Mouse (Mus musculus) gastrocnemius, postnatal 4 days (tissue): ENCODE results near the gene Ufsp1. TPM values are rescaled to one million over a fixed set of nuclear protein-coding genes. Genes with fewer than 3 reads are reported as not detected.
"Not testable (repeated sequence)": the region's sequence is repeated elsewhere in the genome, so short reads cannot be mapped to it uniquely, and the experiment has no call there.

ENCODE experiments used
- DNase-seq, 2 experiments: peaks; one replicate each; pipeline ENCODE4 v3.0.0; 2021 to 2022; ENCODE audit warnings: low spot score in 2 of 2, mixed read lengths in 2 of 2
- long read RNA-seq, 2 experiments: library from polyadenylated mRNA; stranded (forward); transcript quantifications; one replicate each; pipeline ENCODE4 v2.0.0; 2021
- total RNA-seq, 2 experiments: library from RNA; stranded (reverse); gene quantifications; 2 replicates each; pipeline ENCODE4 v1.2.3; 2021

Ufsp1 gene
- total RNA-seq = 10 to 100 TPM; 47.7 to 51.2 TPM
- long read RNA-seq, experiment 1, transcript Ufsp1-201 (1 exons, 1,037 nt) = major isoform, 14 of 14 reads
- long read RNA-seq, experiment 1, partial matches to known transcripts = 0 of 14 reads
- long read RNA-seq, experiment 1, other reads (novel, unspliced or antisense) = 0 of 14 reads
- long read RNA-seq, experiment 2, transcript Ufsp1-201 (1 exons, 1,037 nt) = major isoform, 12 of 12 reads
- long read RNA-seq, experiment 2, partial matches to known transcripts = 0 of 12 reads
- long read RNA-seq, experiment 2, other reads (novel, unspliced or antisense) = 0 of 12 reads

DNA sequence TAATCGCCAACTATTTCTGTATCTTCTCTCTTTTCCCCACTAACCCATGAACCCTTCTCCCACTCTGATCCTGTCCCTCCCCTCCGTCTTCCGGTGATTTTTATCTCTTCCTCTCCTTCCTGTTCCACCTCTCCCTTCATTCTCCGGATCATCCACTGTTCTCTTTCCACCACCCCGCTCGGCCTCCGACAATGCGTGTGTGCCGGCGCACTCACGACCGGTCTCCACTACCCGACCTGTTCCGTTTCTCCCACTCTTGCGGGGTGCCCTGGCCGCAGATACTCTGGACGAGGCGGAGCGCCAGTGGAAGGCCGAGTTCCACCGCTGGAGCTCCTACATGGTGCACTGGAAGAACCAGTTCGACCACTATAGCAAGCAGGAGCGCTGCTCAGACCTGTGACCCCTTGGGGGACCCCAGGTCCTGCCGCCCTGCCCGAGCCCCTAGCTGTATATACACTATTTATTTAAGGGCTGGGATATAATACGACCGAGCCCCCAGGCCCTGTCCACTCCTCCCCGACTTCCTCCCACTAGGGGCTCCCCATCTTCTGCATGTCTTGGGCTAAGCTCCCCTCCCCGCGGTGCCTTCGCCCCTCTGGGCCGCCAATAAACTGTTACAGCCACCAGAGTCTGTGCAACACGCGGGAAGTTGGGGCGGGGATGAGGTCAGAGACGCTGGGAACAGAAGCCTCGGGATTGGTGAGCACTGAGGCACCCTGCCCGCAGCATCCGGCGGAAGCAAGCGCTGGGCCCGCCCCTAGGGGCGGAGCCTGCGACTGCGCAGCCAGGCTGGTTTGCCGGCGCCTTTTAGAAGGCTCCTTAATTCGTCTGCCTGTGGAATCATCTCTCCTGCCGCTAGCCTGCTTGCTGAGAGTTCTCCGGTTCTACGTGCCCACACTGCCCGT is at the start of gene Ufsp1:
Gene Ufsp1 (plus strand): TSS at position 791 of the 905 bp plus-strand sequence.
- peak; percentile 88 to 96 for DNase-seq

- no peak for DNase-seq
Observed at GRCm38 (mm10) chr5:137263897-137264720, 30.3 kb upstream of the Ufsp1 start.

- DNase-seq = no peak
Observed at GRCm38 (mm10) chr5:137264787-137265186, 29.6 kb upstream of the Ufsp1 start.

DNA sequence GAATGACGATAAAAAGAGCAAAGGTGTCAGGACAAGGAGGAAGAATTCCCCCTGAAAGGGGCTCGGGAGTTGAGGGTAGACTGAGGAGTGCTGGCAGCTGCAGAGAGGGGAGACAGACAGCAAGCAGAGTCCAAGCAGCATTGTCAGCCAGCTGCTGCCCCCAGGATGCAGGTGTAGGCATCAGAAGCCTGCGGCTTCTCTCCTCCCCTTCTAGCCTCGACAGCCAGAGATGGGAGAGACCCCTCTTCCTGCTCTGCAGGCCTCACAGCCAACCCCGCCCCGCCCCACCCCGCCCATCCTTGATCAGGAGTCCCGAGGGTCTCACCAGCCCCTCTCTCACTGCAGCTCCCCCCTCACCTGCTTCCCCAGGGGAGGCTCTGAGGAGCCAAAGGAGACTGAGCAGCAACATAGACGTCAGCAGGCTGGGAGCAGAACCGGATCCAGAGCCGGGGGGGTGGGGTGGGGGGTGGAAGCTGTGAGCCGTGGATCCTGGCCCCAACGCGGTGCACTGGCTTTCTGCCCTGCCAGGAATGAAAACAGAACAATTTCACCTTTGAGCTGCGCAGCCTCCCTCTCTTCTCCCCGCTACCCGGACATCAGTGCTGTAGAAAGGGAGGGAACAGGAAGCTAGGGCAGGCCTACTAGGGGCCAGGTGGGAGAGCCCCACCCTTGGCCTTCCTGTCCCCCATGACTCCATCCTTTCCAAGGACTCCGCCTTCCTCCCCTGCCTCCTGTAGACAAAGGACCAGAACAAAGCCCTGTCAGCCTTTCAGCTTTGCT is 26.1 kb upstream of the Ufsp1 start:
- DNase-seq = no peak

DNA sequence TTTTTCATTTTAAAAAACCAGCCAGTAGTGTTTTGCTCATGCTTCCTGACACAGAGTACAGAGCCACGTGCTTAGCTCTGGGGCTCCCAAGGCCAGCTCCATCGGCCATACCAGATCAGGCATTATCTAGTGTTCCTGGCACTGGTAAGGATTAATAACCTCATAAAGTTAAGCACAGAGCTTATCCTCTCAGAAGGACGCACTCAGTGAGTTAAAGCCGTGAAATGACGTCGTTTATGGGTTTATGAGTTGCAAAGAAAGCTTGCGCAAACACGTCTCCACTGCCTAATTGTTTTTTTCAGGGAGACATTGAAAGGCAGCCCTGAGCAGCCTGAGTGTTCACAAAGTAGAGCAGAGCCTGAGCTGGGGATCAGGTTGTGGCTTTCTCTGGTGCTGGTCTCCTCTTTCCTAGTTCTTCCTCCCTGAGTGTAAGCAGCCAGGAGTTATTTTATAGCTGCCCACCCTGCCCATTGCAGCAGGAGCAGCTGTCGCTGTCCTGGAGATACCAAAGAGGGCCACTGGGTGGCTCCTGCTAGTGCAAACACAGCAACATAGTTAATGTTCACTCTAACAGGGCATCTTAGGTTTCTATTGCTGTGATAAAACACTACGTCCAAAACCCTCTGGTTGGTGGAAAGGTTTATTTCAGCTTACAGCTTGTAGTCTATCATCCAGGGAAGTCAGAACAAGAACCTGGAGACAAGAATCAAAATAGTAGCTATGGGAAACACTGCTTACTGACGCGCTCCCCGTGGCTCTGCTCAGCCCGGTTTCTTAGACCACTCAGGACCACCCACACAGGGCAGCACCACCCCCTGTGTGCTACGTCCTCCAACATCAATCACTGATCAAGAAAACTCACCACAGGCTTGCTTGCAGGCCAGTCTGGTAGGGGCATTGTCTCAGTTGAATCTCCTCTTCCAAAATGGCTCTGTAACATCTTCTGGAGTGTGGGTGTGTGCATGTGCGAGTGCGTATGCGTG is 16.8 kb upstream of the Ufsp1 start:
- DNase-seq = no peak

- DNase-seq = not testable (repeated sequence)
Observed at GRCm38 (mm10) chr5:137284411-137284810, 10.0 kb upstream of the Ufsp1 start.

DNA sequence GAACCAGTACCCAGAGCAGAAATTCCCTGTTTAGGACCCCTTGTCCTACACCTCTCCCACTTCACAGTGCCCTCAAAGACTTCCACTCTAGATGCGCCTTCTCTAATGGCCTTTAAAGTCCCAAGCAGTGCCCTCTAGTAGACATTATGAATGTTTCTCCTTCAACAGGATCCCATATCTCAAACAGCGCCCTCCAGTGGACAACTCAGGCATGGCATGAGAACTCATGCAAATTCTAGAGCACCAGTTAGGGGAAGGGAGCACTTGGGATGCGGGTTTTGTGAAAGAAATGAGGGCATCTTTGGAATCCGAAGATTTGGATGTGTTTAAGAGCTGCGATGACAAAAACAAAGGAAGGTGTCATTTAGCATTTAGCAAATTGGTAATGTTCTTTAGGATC is 9.4 kb upstream of the Ufsp1 start:
- no peak for DNase-seq

GRCm38 (mm10) chr5:137285986-137286385 is 8.4 kb upstream of the Ufsp1 start:
- no peak for DNase-seq

DNA sequence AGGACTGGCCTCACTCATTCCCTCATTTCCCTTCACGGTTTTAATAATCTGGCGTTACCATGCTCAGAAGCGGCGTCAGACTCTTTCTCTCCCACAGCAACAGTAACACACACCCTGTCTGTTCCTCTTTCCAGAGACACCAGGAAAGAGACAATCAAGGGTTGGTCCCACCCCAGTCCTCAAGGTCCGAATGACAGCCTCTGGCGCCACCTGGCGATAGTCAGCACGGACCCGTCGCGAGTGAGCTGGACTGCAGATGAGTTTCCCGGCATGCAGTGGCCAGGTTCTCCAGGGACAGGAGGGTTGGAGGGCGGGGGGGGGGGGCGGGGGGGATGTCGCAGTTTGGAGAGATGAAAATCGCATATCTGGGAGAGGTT is 7.8 kb upstream of the Ufsp1 start:
- DNase-seq = peak; percentile 76 to 91

GRCm38 (mm10) chr5:137287032-137287952 is 7.1 kb upstream of the Ufsp1 start, which contains the start of gene Ache:
Gene Ache (plus strand): TSS chr5:137287519.
- no peak for DNase-seq

DNA sequence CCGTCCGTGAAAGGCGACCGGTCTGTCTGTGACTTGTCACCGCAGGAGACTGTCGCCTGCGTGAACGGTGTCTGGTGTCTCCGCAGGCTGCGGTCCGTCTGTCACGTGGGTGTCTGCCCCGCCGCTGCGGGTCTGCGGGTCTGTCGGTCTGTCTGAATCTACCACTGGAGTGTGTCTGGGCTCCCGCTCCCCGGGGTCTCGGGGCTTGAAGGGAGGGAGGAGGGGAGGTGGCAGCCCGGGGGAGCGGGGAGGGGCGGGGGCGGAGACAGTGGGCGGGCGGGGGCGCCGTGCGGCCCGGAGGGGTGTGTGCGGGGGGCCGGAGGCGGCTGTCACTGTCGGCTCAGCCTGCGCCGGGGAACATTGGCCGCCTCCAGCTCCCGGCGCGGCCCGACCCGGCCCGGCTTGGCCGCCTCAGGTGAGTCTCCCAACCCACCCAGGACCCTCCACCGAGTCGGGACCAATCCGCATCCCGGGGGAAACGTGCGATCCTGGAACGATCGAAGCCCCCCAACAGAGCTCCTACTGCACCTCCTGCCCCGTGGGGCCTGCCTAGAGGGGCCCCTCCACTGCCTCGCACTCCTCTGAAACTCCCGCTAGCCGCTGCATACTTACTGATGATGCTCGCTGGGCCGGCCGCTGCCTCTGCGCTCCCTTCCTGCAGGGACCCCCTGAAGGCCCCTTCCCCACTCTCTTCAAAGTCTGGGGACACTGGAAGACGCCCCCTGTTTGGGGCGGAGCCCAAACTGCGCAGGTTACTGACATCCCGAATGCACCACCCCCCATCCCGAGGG is 6.3 kb upstream of the Ufsp1 start:
- no peak for DNase-seq

DNA sequence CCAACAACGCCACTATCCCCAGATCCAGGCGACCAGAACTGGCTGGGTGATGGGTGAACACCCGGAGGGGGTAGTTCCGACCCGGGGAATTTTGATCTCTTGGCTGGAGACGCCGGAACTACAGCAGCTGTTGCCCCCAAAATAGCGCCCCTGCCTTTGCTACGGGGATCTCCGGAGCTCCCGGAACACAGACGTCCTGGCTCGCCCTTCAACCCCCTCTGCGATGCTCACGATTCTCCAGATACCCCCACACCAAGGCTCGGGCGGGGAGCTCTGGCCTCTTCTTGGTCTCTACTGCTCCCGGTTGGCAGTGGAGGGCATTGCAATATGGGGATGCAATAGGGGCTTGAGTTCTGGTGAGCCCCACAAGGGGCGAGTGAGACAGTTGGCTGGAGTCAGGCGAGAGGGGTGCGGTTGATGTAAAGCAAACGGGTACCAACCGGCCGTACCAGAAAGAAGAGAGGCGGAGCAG is 5.4 kb upstream of the Ufsp1 start:
- DNase-seq = peak in 1 of 2 experiments; percentile 47

- DNase-seq = no peak
Observed at GRCm38 (mm10) chr5:137289591-137290365, 4.7 kb upstream of the Ufsp1 start.

GRCm38 (mm10) chr5:137290677-137291076 is 3.8 kb upstream of the Ufsp1 start:
- peak in 1 of 2 experiments; percentile 63 for DNase-seq

DNA sequence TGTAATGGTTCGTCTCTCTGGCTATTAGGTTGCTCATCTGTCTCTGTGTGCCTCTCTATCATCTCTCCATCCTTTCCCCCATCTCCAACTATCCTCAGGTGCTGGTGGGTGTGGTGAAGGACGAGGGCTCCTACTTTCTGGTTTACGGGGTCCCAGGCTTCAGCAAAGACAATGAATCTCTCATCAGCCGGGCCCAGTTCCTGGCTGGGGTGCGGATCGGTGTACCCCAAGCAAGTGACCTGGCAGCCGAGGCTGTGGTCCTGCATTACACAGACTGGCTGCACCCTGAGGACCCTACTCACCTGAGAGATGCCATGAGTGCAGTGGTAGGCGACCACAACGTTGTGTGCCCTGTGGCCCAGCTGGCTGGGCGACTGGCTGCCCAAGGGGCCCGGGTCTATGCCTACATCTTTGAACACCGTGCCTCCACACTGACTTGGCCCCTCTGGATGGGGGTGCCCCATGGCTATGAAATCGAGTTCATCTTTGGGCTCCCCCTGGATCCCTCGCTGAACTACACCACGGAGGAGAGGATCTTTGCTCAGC is 3.0 kb upstream of the Ufsp1 start:
- no peak for DNase-seq

- peak in 1 of 2 experiments; percentile 64 for DNase-seq
Observed at GRCm38 (mm10) chr5:137293282-137293681, 1.1 kb upstream of the Ufsp1 start.
